Mouse (Mus musculus) testis, postnatal 10 days (tissue): Measurements from ENCODE around the gene Adam3.

Experiments
- DNase-seq: peaks from one replicate; pipeline ENCODE4 v3.0.0; 2021; ENCODE audit warnings: low spot score

Adam3 gene

DNA sequence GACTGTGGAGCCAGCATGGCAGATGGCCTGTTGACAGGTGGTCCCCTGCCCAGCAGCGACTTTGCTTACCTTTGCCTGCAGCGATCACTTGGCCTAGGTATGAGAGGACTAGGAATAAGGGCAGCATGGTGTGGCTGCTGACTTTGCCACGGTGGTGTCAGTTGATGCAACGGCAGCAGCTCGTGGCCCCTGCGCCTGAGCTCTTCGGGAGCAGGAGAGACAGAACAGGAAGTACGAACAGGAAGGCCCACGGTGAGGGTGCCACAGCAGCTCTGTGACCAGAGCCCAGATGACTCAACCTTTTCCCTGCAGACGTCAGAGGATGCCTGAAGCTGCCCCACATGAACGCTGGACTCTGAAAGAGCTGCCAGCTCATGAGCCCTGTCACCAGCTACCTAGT, at the start of gene Adam3:
Adam3 (minus strand) TSS at position 223 of the 400 bp plus-strand sequence.
- no peak for DNase-seq

DNA sequence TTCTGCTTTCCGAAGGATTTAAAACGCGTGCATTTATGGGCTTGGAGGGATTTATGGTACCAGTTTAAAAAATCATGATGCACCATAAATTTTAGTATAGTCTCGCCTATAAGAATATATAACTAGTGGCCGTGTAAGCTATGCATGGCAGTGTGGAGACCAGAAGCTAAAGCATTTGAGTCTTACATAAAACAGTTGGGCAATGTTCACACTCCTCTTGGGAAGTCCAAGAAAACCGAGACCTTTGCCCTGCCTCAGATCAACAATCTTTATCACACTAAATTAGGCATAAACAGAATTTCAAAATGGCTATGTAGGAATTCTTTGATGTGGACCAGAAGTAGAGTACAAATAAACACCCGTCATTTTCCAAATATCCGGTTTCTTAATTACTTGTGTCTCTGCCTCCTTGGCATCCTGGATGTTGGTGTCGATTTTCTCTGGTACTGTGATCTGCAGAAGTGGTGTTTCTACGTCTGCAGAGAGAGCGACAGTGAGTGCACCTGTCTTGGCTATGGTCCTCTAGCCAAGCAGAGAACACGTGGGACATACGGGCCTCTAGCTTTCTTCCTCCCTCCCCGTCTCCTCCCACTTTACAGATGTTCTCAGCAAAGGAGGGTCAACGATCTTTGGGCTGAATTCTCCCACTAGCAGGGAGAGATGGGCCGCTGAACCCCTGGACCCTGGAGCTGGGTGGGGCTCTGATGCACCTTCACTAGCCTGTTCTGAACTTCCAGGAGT, 596 bp downstream of the Adam3 start:
- no peak for DNase-seq
